Mouse (Mus musculus): Measurements from ENCODE around the gene Pnliprp2. TPM values are rescaled to one million over a fixed set of nuclear protein-coding genes. Genes with fewer than 3 reads are reported as not detected.

Pnliprp2 gene
- polyA plus RNA-seq, 1 experiment from 2014 or later, result 0.18 TPM

- no peak overlapping the region for H3K4me3 ChIP-seq (replicated peaks)
- no peaks in the 10 kb centered on the region for H3K36me3 ChIP-seq
- H3K27me3 ChIP-seq, result no peaks in the 10 kb centered on the region; the same call in none of the 2 replicates
- no peak for ATAC-seq (ENCODE audit: insufficient number of reproducible peaks, insufficient read depth, low FRiP score, low TSS enrichment, low read depth)
- WGBS, result 92% methylated on average over 9 of the region's 9 CpGs
- H3K4me2 ChIP-seq, result no peak overlapping the region
- no peaks in the 10 kb centered on the region for H3K9me3 ChIP-seq
- H3K9ac ChIP-seq (replicated peaks), result no peak overlapping the region
- no peaks in the 10 kb centered on the region for H3K4me1 ChIP-seq (replicated peaks)
- no peak overlapping the region for H3K27ac ChIP-seq
Observed at GRCm38 (mm10) chr19:58747498-58748000, 12.0 kb upstream of the Pnliprp2 start.

- Histone ChIP-seq H3K9ac (replicated peaks) (no peak overlapping the region), H3K27me3 (no peaks in the 10 kb centered on the region), H3K27ac (no peak overlapping the region), H3K4me1 (replicated peaks) (no peaks in the 10 kb centered on the region), H3K4me3 (replicated peaks) (no peak overlapping the region), H3K4me2 (no peak overlapping the region), H3K9me3 (peaks cover 9% of the 10 kb centered on the region), H3K36me3 (no peaks in the 10 kb centered on the region)
- WGBS, result 89% methylated on average over 2 of the region's 2 CpGs
- no peak for ATAC-seq (ENCODE audit: insufficient number of reproducible peaks, insufficient read depth, low FRiP score, low TSS enrichment, low read depth)
Observed at GRCm38 (mm10) chr19:58750822-58751221, 8.7 kb upstream of the Pnliprp2 start.

- Histone ChIP-seq H3K27ac (no peak overlapping the region), H3K27me3 (no peaks in the 10 kb centered on the region), H3K4me2 (no peak overlapping the region), H3K4me1 (replicated peaks) (no peaks in the 10 kb centered on the region), H3K9ac (replicated peaks) (no peak overlapping the region), H3K4me3 (replicated peaks) (no peak overlapping the region), H3K9me3 (peaks cover 9% of the 10 kb centered on the region), H3K36me3 (no peaks in the 10 kb centered on the region)
- WGBS, result 72% methylated on average over 2 of the region's 2 CpGs
- no peak for ATAC-seq (ENCODE audit: insufficient number of reproducible peaks, insufficient read depth, low FRiP score, low TSS enrichment, low read depth)
Observed at GRCm38 (mm10) chr19:58751504-58751903, 8.0 kb upstream of the Pnliprp2 start.

GRCm38 (mm10) chr19:58758871-58759270, 648 bp upstream of the Pnliprp2 start:
- 90% methylated on average over 4 of the region's 4 CpGs for WGBS
- ATAC-seq (ENCODE audit: insufficient number of reproducible peaks, insufficient read depth, low FRiP score, low TSS enrichment, low read depth), result no peak
- no peaks in the 10 kb centered on the region for H3K27me3 ChIP-seq
- H3K9me3 ChIP-seq, result peaks cover 9% of the 10 kb centered on the region
- no peak overlapping the region for H3K4me3 ChIP-seq (replicated peaks)
- no peak overlapping the region for H3K4me2 ChIP-seq
- H3K4me1 ChIP-seq (replicated peaks), result peaks cover 8% of the 10 kb centered on the region; the same call in 1 of the 2 replicates
- H3K27ac ChIP-seq, result no peak overlapping the region
- H3K9ac ChIP-seq (replicated peaks), result no peak overlapping the region
- no peaks in the 10 kb centered on the region for H3K36me3 ChIP-seq

- H3K4me1 ChIP-seq (replicated peaks), result peaks cover 25% of the 10 kb centered on the region; the same call in 1 of the 2 replicates
- H3K4me2 ChIP-seq, result no peak overlapping the region
- no peak overlapping the region for H3K4me3 ChIP-seq (replicated peaks)
- H3K36me3 ChIP-seq, result no peaks in the 10 kb centered on the region
- 15% methylated on average over 6 of the region's 6 CpGs for WGBS
- ATAC-seq (ENCODE audit: insufficient number of reproducible peaks, insufficient read depth, low FRiP score, low TSS enrichment, low read depth), result 0 out of 2 replicates have a peak, but pooled peaks have one; percentile 66
- no peaks in the 10 kb centered on the region for H3K9me3 ChIP-seq
- H3K27ac ChIP-seq, result no peak overlapping the region
- H3K27me3 ChIP-seq, result no peaks in the 10 kb centered on the region
- H3K9ac ChIP-seq (replicated peaks), result no peak overlapping the region
Observed at GRCm38 (mm10) chr19:58762316-58762715, 2.8 kb downstream of the Pnliprp2 start.

- WGBS, result 10% methylated on average over 12 of the region's 12 CpGs
- Histone ChIP-seq H3K9me3 (no peaks in the 10 kb centered on the region), H3K9ac (replicated peaks) (peak overlapping the region; percentile 40; the same call in 1 of the 2 replicates), H3K27ac (no peak overlapping the region), H3K4me2 (peak overlapping the region; percentile 39), H3K36me3 (no peaks in the 10 kb centered on the region), H3K4me1 (replicated peaks) (peaks cover 26% of the 10 kb centered on the region; the same call in 1 of the 2 replicates), H3K27me3 (no peaks in the 10 kb centered on the region), H3K4me3 (replicated peaks) (no peak overlapping the region)
- ATAC-seq (ENCODE audit: insufficient number of reproducible peaks, insufficient read depth, low FRiP score, low TSS enrichment, low read depth), result peak; percentile 74
Observed at GRCm38 (mm10) chr19:58762848-58763541, 3.5 kb downstream of the Pnliprp2 start.

- Histone ChIP-seq H3K4me1 (replicated peaks) (peaks cover 26% of the 10 kb centered on the region; the same call in 1 of the 2 replicates), H3K9ac (replicated peaks) (no peak overlapping the region), H3K36me3 (no peaks in the 10 kb centered on the region), H3K9me3 (no peaks in the 10 kb centered on the region), H3K27ac (no peak overlapping the region), H3K4me2 (no peak overlapping the region), H3K4me3 (replicated peaks) (no peak overlapping the region), H3K27me3 (no peaks in the 10 kb centered on the region)
- no peak for ATAC-seq (ENCODE audit: insufficient number of reproducible peaks, insufficient read depth, low FRiP score, low TSS enrichment, low read depth)
- WGBS, result 93% methylated on average over 6 of the region's 6 CpGs
Observed at GRCm38 (mm10) chr19:58767329-58767728, 7.8 kb downstream of the Pnliprp2 start.

- no peak for ATAC-seq (ENCODE audit: insufficient number of reproducible peaks, insufficient read depth, low FRiP score, low TSS enrichment, low read depth)
- WGBS, result 74% methylated on average over 5 of the region's 5 CpGs
- Histone ChIP-seq H3K27ac (no peak overlapping the region), H3K4me3 (replicated peaks) (no peak overlapping the region), H3K9ac (replicated peaks) (no peak overlapping the region), H3K27me3 (no peaks in the 10 kb centered on the region), H3K4me2 (no peak overlapping the region), H3K9me3 (no peaks in the 10 kb centered on the region), H3K36me3 (no peaks in the 10 kb centered on the region), H3K4me1 (replicated peaks) (no peaks in the 10 kb centered on the region)
Observed at GRCm38 (mm10) chr19:58776461-58776860, 16.9 kb downstream of the Pnliprp2 start.

GRCm38 (mm10) chr19:58781566-58781965, 22.0 kb downstream of the Pnliprp2 start:
- ATAC-seq (ENCODE audit: insufficient number of reproducible peaks, insufficient read depth, low FRiP score, low TSS enrichment, low read depth), result no peak
- H3K27ac ChIP-seq, result no peak overlapping the region
- no peaks in the 10 kb centered on the region for H3K9me3 ChIP-seq
- no peak overlapping the region for H3K9ac ChIP-seq (replicated peaks)
- no peaks in the 10 kb centered on the region for H3K27me3 ChIP-seq
- H3K4me1 ChIP-seq (replicated peaks), result no peaks in the 10 kb centered on the region
- H3K36me3 ChIP-seq, result no peaks in the 10 kb centered on the region
- WGBS, result 75% methylated on average over 4 of the region's 4 CpGs
- H3K4me3 ChIP-seq (replicated peaks), result no peak overlapping the region
- no peak overlapping the region for H3K4me2 ChIP-seq

- Histone ChIP-seq H3K9ac (replicated peaks) (no peak overlapping the region), H3K4me2 (no peak overlapping the region), H3K36me3 (no peaks in the 10 kb centered on the region), H3K27me3 (0 out of 2 replicates have a peak, but pooled peaks cover 3% of the 10 kb centered on the region), H3K4me1 (replicated peaks) (no peaks in the 10 kb centered on the region), H3K9me3 (no peaks in the 10 kb centered on the region), H3K4me3 (replicated peaks) (no peak overlapping the region), H3K27ac (no peak overlapping the region)
- ATAC-seq (ENCODE audit: insufficient number of reproducible peaks, insufficient read depth, low FRiP score, low TSS enrichment, low read depth), result no peak
- 55% methylated on average over 7 of the region's 7 CpGs for WGBS
Observed at GRCm38 (mm10) chr19:58783938-58784337, 24.4 kb downstream of the Pnliprp2 start.

- WGBS, result 77% methylated on average over 11 of the region's 11 CpGs
- 0 out of 2 replicates have a peak, but pooled peaks cover 6% of the 10 kb centered on the region for H3K27me3 ChIP-seq
- H3K4me3 ChIP-seq (replicated peaks), result no peak overlapping the region
- peaks cover 3% of the 10 kb centered on the region for H3K4me1 ChIP-seq (replicated peaks)
- no peak for ATAC-seq (ENCODE audit: insufficient number of reproducible peaks, insufficient read depth, low FRiP score, low TSS enrichment, low read depth)
- H3K9me3 ChIP-seq, result no peaks in the 10 kb centered on the region
- H3K36me3 ChIP-seq, result no peaks in the 10 kb centered on the region
- no peak overlapping the region for H3K27ac ChIP-seq
- no peak overlapping the region for H3K9ac ChIP-seq (replicated peaks)
- H3K4me2 ChIP-seq, result no peak overlapping the region
Observed at GRCm38 (mm10) chr19:58789194-58789593, 29.7 kb downstream of the Pnliprp2 start.
